Comparison of ENCODE assay signal across 26 mouse cellular contexts in the genomic region with DNA sequence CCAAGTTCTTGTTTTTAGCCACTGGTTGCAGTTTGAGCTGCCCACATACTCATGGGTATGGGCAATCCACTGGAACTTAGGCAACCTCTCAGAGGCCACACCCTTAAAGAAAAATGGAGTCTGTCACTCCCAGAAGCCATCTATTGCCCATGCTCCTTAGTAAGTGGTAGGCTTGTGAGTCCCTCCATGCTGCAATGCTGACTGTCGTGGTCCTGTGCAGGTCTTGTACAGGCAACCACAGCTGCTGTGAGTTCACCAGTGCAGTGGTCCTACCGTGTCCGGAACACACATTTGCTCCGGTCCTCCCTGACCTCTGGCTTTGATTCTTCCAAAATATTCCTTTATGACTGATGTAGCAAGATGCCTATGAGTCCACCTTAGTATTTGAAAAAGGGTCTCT. TPM values are rescaled to one million over a fixed set of nuclear protein-coding genes. Genes with fewer than 3 reads are reported as not detected.
DNase-seq lines count a peak whose midpoint lies in the region; ATAC-seq and TF ChIP-seq lines count a peak whose summit lies in the region.
"Had no signal": no experiment of that assay in that cellular context is flagged by ENCODE, and none has a peak within 500 bp of the region (broad histone marks: within the 10 kb centered on the region; RNA-seq: fewer than 3 reads in every experiment).

No protein-coding gene starts in this region.

- no peak overlapping the region for H3K4me2 ChIP-seq in forebrain, embryonic 11.5 days (ENCODE audit: low read depth, low read length, severe bottlenecking)
- H3K4me2 ChIP-seq in forebrain, postnatal 0 days (ENCODE audit: low read depth) = no peak overlapping the region

- 0 out of 2 replicates have a peak, but pooled peaks cover 1% of the 10 kb centered on the region for H3K4me1 ChIP-seq in forebrain, embryonic 11.5 days (replicated peaks; ENCODE audit: control insufficient read depth, insufficient read depth, low read length)
- no peaks in the 10 kb centered on the region for H3K4me1 ChIP-seq in forebrain, postnatal 0 days (ENCODE audit: insufficient read depth)

- 87% methylated on average over 4 of the region's 4 CpGs for WGBS in forebrain, embryonic 11.5 days
- 92% methylated on average over 4 of the region's 4 CpGs for WGBS in forebrain, postnatal 0 days

- no peak for TF ChIP-seq CTCF in forebrain, postnatal 0 days (IDR thresholded peaks at IDR 0.05; ENCODE audit: low read depth)
- no peak for TF ChIP-seq CTCF in layer of hippocampus, adult 2 months (conservative IDR thresholded peaks at IDR 0.05)

- no peak for ATAC-seq in forebrain, embryonic 11.5 days (replicated peaks; ENCODE audit: low FRiP score)
- no peak for ATAC-seq in forebrain, postnatal 0 days
- ATAC-seq in megakaryocyte, adult 5-6 weeks (ENCODE audit: poor library complexity, severe bottlenecking) = peak; percentile 16

- H3K9me3 ChIP-seq in forebrain, embryonic 11.5 days (ENCODE audit: control insufficient read depth, low read length) = no peaks in the 10 kb centered on the region
- H3K9me3 ChIP-seq in forebrain, postnatal 0 days (ENCODE audit: low read length) = no peaks in the 10 kb centered on the region
- H3K9me3 ChIP-seq: forebrain, embryonic 10.5 days; limb, embryonic 15.5 days; neural tube, embryonic 13.5 days had no signal

- H3K9ac ChIP-seq in forebrain, embryonic 11.5 days (ENCODE audit: low read length) = no peak overlapping the region
- H3K9ac ChIP-seq in forebrain, postnatal 0 days = no peak overlapping the region
- H3K9ac ChIP-seq: limb, embryonic 15.5 days had no signal

- H3K4me3 ChIP-seq in forebrain, embryonic 11.5 days (ENCODE audit: low read depth, low read length) = no peak overlapping the region
- no peak overlapping the region for H3K4me3 ChIP-seq in forebrain, postnatal 0 days (ENCODE audit: low read depth, low read length)
- H3K4me3 ChIP-seq in layer of hippocampus, adult 2 months = no peak overlapping the region
- H3K4me3 ChIP-seq: neural tube, embryonic 13.5 days had no signal

- no peaks in the 10 kb centered on the region for H3K36me3 ChIP-seq in forebrain, embryonic 11.5 days (ENCODE audit: control insufficient read depth, insufficient read depth, low read length)
- H3K36me3 ChIP-seq in forebrain, postnatal 0 days (ENCODE audit: insufficient read depth) = no peaks in the 10 kb centered on the region
- H3K36me3 ChIP-seq: forebrain, embryonic 10.5 days; G1E; heart, embryonic 13.5 days; limb, embryonic 15.5 days; neural tube, embryonic 13.5 days had no signal

- H3K27me3 ChIP-seq in forebrain, embryonic 11.5 days (ENCODE audit: control insufficient read depth, insufficient read depth, low read length) = no peaks in the 10 kb centered on the region
- H3K27me3 ChIP-seq in forebrain, postnatal 0 days (ENCODE audit: insufficient read depth, low read length) = no peaks in the 10 kb centered on the region
- H3K27me3 ChIP-seq: heart, embryonic 13.5 days; limb, embryonic 15.5 days; neural tube, embryonic 13.5 days had no signal

- DNase-seq in forebrain, embryonic 11.5 days (ENCODE audit: low spot score) = peak; percentile 44
- no peak for DNase-seq in forebrain, postnatal 0 days
- DNase-seq in 3T3-L1 (ENCODE audit: low read depth, low spot score) = peak; percentile 28
- DNase-seq in T-cell, adult 2 months (ENCODE audit: low spot score) = peak; percentile 2
- no peak for DNase-seq in layer of hippocampus, adult 2 months (ENCODE audit: low spot score in 2 of 2)
- no peak for DNase-seq in lung, adult 18-20 months
- DNase-seq in urinary bladder, postnatal 14 days (ENCODE audit: low spot score) = no peak
- DNase-seq: adrenal gland, adult 8-10 months; cerebellum, adult 8-10 months; gastrocnemius, postnatal 14 days; kidney, postnatal 4 days had no signal

- H3K27ac ChIP-seq in forebrain, embryonic 11.5 days (ENCODE audit: low read depth, low read length) = no peak overlapping the region
- H3K27ac ChIP-seq in forebrain, postnatal 0 days (ENCODE audit: low read depth, low read length) = no peak overlapping the region
- no peak overlapping the region for H3K27ac ChIP-seq in layer of hippocampus, adult 2 months
- H3K27ac ChIP-seq: forebrain, embryonic 10.5 days; heart, embryonic 13.5 days; neural tube, embryonic 13.5 days had no signal

RNA-seq across cellular contexts. Expression of a gene that starts 31.6 kb away (rescaled TPM):
- polyA plus RNA-seq in forebrain, embryonic 11.5 days (2014; fragmentation: Nextera tagmentation; extraction: Ambion mirVana) = not detected in 2 replicates
- not detected in 2 replicates for total RNA-seq in forebrain, postnatal 0 days (2014; rRNA removed)
- not detected in 2 replicates for polyA plus RNA-seq in forebrain, postnatal 0 days (2015; fragmentation: Nextera tagmentation; extraction: Ambion mirVana)
- total RNA-seq in megakaryocyte, adult 5-6 weeks (2015) = not detected in 2 replicates
- not detected in 2 replicates for total RNA-seq in megakaryocyte, adult 5-6 weeks (2017)
- not detected for total RNA-seq in layer of hippocampus, adult 2 months (2021)
- total RNA-seq: adrenal gland, adult 8-10 months; gastrocnemius, postnatal 14 days; heart, postnatal 4 days; layer of hippocampus, postnatal 14 days; left cerebral cortex, postnatal 25 days had no signal
- polyA plus RNA-seq: cortical plate, adult 2 months; embryonic facial prominence, embryonic 14.5 days; forebrain, embryonic 10.5 days; frontal cortex, adult 2 months; G1E; heart, embryonic 13.5 days; hindbrain, embryonic 16.5 days; kidney, adult 2 months; limb, embryonic 15.5 days; lung, embryonic 16.5 days; neural tube, embryonic 13.5 days had no signal

Comparison
In these comparisons a context has a peak if more than half of its experiments do, and no peak if none do; other contexts are left out.
1. DNase-seq: peak in forebrain, embryonic 11.5 days (single experiment), 3T3-L1 (single experiment) and T-cell, adult 2 months (single experiment); none in forebrain, postnatal 0 days (single experiment), layer of hippocampus, adult 2 months (0 of 2), lung, adult 18-20 months (0 of 2) and urinary bladder, postnatal 14 days (single experiment).